ENCODE assay signal across 23 mouse cellular contexts in the genomic region with DNA sequence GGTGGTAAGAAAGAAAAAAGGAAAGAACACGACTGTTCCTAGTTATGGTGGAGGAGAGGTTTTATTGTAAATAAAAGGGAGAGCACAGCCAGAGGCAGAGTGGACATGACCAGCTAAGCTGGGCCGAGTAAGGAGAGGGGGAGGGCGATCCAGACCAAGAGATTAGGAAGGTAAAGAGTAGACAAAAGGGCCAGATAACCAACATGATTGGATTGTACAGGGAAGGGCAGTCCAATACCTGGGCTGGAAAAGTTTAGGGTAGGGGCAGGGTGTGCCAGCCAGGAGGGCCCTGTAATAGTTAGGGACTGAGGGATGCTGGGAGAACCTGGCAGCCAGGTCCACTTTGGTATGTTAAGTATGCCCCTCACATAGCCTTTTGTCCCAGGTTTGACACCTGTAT.
"Had no signal": no experiment of that assay in that cellular context is flagged by ENCODE, and none has a peak within 500 bp of the region (broad histone marks: within the 10 kb centered on the region; RNA-seq: fewer than 3 reads in every experiment).

No protein-coding gene starts in this region.

- H3K4me3 ChIP-seq: liver, embryonic 13.5 days; liver, embryonic 15.5 days; lung, embryonic 15.5 days; midbrain, embryonic 10.5 days; midbrain, embryonic 12.5 days; myocyte; neural tube, embryonic 13.5 days; neural tube, embryonic 15.5 days had no signal

- H3K9ac ChIP-seq: liver, embryonic 13.5 days; liver, embryonic 15.5 days; liver, postnatal 0 days; lung, embryonic 15.5 days; midbrain, embryonic 12.5 days; neural tube, embryonic 13.5 days; neural tube, embryonic 15.5 days had no signal

- H3K36me3 ChIP-seq: liver, embryonic 13.5 days; liver, embryonic 15.5 days; lung, embryonic 15.5 days; midbrain, embryonic 10.5 days; midbrain, embryonic 12.5 days; neural tube, embryonic 13.5 days; neural tube, embryonic 15.5 days had no signal

- DNase-seq: liver, embryonic 13.5 days; liver, postnatal 0 days; lung, adult 2 months; lung, postnatal 14 days; lung, postnatal 36 days; midbrain, embryonic 14.5 days; retina, postnatal 1 day; right cerebral cortex, adult 18-20 months; right cerebral cortex, postnatal 25 days; right cerebral cortex, postnatal 4 days; spleen, adult 18-20 months; thymus, adult 18-20 months; thymus, postnatal 14 days; thymus, postnatal 36 days had no signal

- H3K27me3 ChIP-seq: liver, embryonic 13.5 days; liver, embryonic 15.5 days; lung, embryonic 15.5 days; midbrain, embryonic 12.5 days; neural tube, embryonic 13.5 days; neural tube, embryonic 15.5 days had no signal

- ATAC-seq: liver, postnatal 0 days; lung, postnatal 0 days; midbrain, embryonic 16.5 days had no signal

- H3K27ac ChIP-seq: liver, embryonic 13.5 days; liver, embryonic 15.5 days; lung, embryonic 15.5 days; midbrain, embryonic 10.5 days; midbrain, embryonic 12.5 days; neural tube, embryonic 13.5 days; neural tube, embryonic 15.5 days had no signal

- H3K4me1 ChIP-seq: liver, embryonic 13.5 days; liver, embryonic 15.5 days; lung, embryonic 15.5 days; midbrain, embryonic 10.5 days; midbrain, embryonic 12.5 days; neural tube, embryonic 13.5 days; neural tube, embryonic 15.5 days had no signal

- H3K4me2 ChIP-seq: liver, embryonic 13.5 days; liver, embryonic 15.5 days; lung, embryonic 15.5 days; midbrain, embryonic 12.5 days; neural tube, embryonic 13.5 days; neural tube, embryonic 15.5 days had no signal

- H3K9me3 ChIP-seq: liver, embryonic 13.5 days; liver, embryonic 15.5 days; lung, embryonic 15.5 days; midbrain, embryonic 10.5 days; midbrain, embryonic 12.5 days; neural tube, embryonic 13.5 days had no signal
